Mouse (Mus musculus) ES-E14 (cell line): Measurements from ENCODE around the gene Mrps21.

Experiments
- HCFC1 ChIP-seq: IDR thresholded peaks from 2 replicates; pipeline ENCODE4 v1.6.1; 2012; ENCODE audit warnings: low read length, inconsistent platforms, borderline replicate concordance; ENCODE audit not compliant: insufficient read depth
- MAFK ChIP-seq: IDR thresholded peaks from 2 replicates; pipeline ENCODE4 v1.6.1; 2014; ENCODE audit warnings: mild to moderate bottlenecking, low read depth, low read length, inconsistent platforms; ENCODE audit not compliant: insufficient read depth
- ZC3H11A ChIP-seq: IDR thresholded peaks from 2 replicates; pipeline ENCODE4 v1.6.1; 2012; ENCODE audit warnings: low read depth, mild to moderate bottlenecking, inconsistent platforms, low read length, borderline replicate concordance

DNA sequence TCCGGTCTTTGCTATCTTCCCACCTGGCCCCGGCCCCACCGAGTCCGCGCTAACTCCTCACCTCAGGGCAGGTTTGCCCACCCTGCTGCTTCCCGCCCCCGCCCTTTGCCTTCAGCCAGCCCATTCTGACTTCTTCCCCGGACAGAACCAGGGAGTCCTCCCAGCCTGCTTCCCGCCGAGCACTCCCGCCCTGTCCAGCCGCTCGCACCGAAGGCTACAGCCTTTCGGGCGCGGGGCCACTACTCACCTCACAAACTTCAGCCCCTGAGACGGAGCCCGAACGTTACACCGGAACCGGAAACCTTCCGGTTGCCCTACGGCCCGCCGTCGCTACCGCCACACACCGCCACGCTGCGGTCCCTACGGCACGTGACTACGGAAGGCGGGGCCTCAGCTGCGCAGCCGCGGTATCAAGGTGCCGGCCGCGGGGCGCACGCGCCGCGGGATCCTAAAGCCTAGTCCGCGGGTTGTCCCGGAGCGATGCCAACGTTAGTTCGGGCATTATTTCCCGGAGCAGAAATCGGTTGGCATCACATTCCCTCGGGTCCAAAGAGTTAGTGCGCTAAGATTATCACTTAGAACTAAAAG, 15.7 kb downstream of the Mrps21 start, which contains the start of gene Prpf3:
- TF ChIP-seq ZC3H11A (no peak), HCFC1 (peak; percentile 82), MAFK (no peak)
